Mouse (Mus musculus): Measurements from ENCODE around the gene Sirt4.
"Not testable (repeated sequence)": the region's sequence is repeated elsewhere in the genome, so short reads cannot be mapped to it uniquely, and the experiment has no call there.

The Sirt4 gene

DNA sequence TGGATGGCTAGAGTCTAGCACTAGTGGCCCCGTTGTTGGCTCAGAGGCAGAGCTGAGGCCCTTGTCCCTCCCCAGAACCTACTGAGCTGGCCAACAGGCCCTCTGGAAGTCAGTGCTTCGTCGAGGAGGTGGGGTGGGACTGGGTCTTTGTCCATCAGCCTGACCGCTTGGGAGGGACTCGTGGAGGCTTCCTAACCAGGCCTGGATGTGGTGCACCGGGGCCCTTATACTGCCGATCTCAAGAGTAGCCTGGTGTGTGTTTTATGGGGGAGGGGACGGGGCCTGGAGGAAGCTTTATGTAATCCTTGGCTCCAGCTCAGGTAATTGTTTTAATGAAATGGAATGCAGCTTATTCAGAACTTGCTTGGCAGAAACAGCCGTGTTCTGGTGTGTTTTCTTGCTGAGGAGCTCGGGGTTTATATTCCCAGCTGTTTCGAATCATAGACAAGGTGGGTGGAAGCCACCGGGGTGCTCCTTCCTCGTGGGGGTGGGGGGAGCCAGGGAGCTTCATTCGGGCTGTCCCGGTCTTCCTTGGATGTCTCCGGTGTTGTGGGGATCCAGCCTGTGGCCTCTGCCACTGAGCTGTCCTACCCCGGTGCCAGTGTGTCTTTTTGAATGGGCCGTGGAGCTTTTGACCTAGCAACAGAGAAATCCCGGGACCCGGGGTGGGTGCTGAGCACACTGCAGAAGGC is 30.5 kb upstream of the Sirt4 start:
- DNase-seq (ENCODE audit: low spot score in 2 of 2): no peak

GRCm38 (mm10) chr5:115514346-115514745 is 29.8 kb upstream of the Sirt4 start:
- no peak for DNase-seq (ENCODE audit: low spot score in 2 of 2)

DNA sequence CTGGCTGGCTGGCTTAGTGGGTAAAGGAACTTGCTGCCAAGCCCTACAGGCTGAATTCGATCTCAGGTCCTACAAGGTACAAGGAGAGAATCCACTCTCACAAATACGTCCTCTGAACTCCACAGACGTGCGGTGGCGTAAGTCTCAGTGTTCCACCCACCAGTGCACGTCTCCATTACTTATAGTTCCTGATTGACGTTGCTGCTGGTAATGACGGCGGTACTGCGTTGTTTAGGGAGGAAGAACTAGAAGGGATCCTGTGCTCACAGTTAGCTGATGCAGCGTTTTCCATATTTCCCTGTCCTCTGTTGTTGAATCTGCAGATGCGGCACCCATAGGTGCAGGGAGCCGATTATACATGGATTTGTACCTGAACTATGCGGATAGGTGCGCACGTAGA is 29.2 kb upstream of the Sirt4 start:
- DNase-seq (ENCODE audit: low spot score in 2 of 2): no peak

GRCm38 (mm10) chr5:115513246-115513645 is 28.7 kb upstream of the Sirt4 start:
- DNase-seq (ENCODE audit: low spot score in 2 of 2): no peak

DNA sequence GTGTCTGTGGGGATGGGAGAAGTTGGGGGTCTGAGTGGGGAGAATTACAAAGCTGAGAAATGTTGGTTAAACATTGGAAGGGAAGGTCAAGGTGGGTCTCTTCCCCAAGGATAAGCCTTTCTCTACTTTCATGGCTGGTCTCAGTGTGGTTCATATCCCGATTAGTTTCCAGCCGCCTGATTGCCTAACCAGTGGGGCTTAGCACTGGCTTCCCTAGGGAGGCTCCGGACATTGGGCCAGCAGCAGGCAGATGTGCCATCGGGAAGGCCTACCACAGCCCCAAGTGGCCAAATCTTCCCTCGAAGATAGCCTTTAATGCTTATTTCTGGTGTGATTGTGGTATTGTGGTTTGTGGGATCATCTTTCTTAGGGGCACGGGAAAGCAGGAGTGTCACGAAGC is 27.9 kb upstream of the Sirt4 start:
- DNase-seq (ENCODE audit: low spot score in 2 of 2): no peak

- no peak for DNase-seq (ENCODE audit: low spot score in 2 of 2)
Observed at GRCm38 (mm10) chr5:115509790-115510689, 25.5 kb upstream of the Sirt4 start.

DNA sequence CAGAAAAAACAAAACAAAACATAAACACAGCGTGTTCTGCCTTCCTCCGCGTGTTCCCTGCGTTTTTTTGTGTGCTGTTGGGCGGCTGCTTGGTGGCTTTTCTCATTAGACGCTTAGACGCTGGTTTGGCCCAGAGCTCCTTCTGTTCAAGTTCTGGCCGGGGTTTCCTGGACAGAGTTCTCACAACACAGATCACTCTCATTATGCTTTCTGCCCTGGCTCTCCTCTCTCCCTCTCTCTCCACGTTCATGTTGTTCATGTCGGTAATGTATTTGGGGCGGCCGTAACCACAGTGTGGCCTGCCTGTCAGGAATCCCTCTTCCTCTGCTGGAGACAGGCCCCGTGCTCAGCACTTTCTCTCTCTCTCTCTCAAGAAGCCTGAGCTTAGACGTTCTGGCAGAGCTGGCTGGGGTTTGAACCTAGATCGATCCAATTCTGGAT is 24.8 kb upstream of the Sirt4 start:
- DNase-seq (ENCODE audit: low spot score in 2 of 2): no peak

DNA sequence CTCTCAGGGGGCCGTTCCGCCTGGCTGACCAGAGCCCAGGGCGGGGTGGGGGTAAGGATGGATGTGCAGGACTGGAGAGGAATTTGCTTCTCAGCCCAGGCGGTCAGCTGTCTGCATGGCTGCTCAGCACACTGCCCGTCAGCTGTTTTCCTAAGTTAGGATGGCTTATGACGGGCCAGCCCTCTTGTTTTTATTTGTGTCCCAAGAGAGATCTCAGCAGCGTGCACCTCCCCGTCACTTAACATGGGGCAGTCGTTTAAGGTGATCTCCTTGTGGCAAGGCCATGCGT is 24.3 kb upstream of the Sirt4 start:
- DNase-seq (ENCODE audit: low spot score in 2 of 2): no peak

GRCm38 (mm10) chr5:115507981-115508858 is 23.7 kb upstream of the Sirt4 start:
- DNase-seq (ENCODE audit: low spot score in 2 of 2): no peak

DNA sequence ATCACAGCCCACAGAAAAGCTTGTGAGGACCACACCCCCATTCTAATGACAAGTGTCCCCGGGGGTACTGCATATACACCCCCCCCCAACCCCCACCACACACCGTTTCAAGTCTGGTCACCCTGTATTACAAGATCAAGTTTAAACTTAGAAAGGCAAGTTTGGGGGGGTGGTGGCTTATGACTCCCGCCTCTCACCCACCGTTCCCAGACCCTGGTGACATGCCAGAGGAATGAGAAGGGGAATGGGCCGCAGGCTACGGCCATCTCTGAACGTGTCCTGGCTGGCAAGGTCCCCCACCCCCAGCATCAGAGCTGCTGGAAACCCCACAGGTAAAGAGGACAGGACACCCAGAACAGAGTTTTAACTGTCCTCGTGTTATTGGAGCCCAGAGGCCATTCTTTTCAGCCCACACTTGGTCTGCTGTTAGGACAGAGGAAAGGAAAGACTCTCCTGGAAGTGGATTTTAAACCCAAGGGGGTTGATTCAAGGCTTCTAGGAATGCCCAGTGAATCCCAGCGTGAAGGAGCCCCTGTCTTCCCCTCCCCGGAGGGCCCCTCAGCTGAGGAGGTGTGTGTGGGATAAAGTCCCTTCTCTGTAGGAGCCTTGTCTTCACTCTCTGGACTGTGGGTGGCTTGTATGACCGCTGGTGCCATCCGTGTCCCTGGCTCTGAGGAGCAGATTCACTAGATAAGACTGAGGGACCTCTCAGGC is 22.9 kb upstream of the Sirt4 start:
- no peak for DNase-seq (ENCODE audit: low spot score in 2 of 2)

DNA sequence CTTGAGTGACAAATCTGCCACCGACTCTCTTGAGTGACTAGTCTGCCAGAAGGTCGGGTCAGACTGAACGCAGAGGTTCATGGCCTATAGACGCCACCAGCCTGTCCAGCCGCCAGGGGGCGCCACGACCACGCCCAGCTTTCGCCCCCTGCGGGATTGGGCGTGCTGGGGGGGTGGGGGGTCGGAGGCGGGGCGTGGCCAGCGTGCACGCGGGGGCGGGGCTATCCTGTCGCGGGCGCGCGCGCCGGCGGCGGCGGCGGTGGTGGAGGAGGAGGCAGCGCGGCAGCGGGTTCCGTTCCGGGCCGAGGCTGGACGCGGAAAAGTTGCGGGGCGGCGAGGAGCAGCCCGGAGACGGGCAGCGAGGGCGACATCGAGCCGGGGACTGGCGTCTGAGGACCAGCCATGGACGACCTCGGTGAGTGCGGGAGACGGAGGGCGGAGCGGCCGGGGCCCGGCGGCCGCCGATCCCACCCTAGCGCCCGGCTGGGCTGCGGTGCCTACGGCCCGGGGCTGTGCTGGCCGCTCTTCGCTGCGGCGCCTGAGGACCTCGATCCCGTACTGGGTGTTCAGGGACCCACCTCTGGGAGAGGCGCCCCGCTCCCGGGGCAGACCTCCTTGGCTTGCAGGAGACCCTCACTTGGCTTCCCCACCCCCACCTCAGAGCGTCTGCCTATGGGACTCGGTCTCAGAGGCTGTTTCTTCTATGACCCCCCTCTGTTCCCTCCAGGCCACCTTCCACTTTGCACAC is 22.1 kb upstream of the Sirt4 start, which contains the start of gene Pxn:
Gene Pxn, plus strand, starts transcription at position 223 of the 748 bp plus-strand sequence.
- DNase-seq (ENCODE audit: low spot score in 2 of 2): peak; percentile 76 to 86

DNA sequence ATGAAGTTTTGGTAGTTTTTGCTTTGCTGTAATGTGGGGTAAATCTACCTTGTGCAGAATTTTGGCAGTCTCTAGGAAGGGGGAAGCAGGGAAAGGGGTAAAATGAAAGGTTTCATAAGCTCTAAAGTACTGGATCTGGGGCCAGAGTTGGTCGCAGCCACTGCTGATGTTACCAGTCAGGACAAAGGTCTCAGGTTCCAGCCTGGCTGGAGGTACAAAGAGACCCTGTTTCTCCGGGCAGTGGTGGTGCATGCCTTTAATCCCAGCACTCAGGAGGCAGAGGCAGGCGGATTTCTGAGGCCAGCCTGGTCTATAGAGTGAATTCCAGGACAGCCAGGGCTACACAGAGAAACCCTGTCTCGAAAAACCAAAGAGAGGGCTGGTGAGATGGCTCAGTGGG is 21.1 kb upstream of the Sirt4 start:
- not testable (repeated sequence) for DNase-seq (ENCODE audit: low spot score in 2 of 2)

GRCm38 (mm10) chr5:115503035-115503434 is 18.5 kb upstream of the Sirt4 start:
- DNase-seq (ENCODE audit: low spot score in 2 of 2): no peak

DNA sequence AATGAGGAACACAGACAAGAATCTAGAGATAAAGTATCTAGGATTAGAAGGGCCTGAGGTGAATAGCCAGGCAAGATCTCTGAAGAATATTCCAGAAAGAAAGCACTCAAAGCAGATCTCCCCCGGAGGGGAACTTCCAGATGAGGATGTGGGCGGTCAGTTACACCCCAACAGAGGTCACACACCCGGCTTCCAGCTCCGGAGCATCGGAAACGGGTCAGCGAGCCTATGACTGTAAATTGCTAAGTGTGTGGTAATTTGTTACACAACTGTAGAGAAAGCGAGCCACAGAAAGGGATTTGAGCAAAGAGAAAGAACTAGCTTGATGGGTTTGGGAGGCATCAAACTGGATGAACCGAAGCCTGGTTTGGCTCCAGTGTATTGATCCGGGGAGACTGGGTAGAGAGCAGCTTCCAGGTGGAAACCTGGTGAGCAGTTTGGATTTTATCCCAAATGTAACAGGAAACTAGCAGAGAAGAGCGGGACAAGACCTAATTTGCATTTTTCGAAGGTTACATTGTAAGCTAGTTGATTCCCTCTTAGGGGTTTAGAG is 15.9 kb upstream of the Sirt4 start:
- no peak for DNase-seq (ENCODE audit: low spot score in 2 of 2)

DNA sequence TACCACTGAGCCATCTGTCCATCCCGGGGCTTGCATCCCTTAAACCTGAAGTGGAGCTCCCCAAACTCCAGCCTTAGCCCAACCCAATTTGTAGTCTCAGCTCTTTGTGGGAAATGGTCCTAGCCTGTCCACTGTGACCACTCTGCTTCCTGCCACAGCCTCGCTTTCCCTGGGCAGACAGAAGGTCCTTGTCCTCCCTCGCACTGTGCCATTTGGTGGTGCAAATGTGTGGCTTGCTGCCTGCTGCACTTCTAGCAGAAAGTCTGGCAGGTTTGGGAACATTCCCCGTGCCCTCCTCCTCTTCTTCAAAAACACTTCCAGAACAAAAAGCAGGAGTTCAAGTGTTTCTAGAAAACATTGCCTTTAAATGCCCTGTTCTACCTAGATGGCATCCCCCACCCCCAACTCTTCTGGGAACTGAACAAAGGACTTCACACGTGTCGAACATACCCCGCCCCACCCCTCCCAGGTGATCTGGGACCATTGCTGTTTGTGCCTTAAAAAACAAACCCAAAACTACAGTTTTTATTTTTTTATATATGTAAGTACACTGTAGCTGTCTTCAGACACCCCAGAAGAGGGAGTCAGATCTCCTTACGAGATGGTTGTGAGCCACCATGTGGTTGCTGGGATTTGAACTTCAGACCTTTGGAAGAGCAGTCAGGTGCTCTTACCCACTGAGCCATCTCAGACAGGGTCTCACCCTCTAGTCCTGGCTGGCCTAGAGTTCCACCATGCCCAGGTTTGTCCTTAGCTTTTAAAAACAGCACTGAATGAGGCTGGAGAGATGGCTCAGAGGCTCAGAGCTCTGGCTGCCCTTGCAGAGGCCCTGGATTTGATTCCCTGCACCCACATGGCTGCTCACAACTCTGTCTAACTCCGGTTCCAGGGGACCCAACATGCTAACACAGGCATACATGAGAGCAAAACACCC is 14.0 kb upstream of the Sirt4 start:
- no peak for DNase-seq (ENCODE audit: low spot score in 2 of 2)

DNA sequence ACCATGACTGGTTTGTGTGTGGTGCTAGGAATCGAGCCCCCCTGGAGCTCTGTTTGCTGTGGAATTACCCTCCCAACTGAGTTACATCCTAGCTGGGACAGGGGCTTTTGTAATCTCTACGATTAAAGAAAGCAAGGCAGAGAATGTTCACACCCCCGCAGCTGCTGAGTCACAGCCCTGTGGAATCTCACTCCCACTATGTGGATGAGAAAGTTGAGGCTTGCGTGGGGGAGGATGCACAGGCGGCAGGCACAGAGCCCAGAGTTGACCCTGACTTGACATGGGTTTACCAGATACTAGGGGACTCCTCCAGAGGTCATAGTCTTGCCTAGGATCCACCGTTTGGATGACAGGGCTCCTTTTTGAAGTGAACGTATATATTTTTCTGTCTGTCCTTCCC is 12.5 kb upstream of the Sirt4 start:
- no peak for DNase-seq (ENCODE audit: low spot score in 2 of 2)

DNA sequence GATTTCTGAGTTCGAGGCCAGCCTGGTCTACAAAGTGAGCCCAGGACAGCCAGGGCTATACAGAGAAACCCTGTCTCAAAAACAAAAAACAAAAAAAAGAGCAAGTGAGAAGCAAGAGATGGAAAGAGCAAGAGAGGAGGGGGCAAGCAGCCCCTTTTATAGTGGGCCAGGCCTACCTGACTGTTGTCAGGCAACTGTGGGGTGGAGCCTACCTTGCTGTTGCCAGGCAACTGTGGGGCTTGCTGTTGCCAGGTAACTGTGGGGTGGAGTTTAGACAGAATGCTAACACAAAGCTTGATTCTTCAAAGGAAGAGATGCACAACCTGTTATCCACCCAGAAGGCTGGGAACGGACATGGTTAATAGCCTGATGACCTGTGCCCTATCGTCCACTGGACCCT is 11.1 kb upstream of the Sirt4 start:
- DNase-seq (ENCODE audit: low spot score in 2 of 2): not testable (repeated sequence)

- DNase-seq (ENCODE audit: low spot score in 2 of 2): no peak
Observed at GRCm38 (mm10) chr5:115493441-115493840, 8.9 kb upstream of the Sirt4 start.

DNA sequence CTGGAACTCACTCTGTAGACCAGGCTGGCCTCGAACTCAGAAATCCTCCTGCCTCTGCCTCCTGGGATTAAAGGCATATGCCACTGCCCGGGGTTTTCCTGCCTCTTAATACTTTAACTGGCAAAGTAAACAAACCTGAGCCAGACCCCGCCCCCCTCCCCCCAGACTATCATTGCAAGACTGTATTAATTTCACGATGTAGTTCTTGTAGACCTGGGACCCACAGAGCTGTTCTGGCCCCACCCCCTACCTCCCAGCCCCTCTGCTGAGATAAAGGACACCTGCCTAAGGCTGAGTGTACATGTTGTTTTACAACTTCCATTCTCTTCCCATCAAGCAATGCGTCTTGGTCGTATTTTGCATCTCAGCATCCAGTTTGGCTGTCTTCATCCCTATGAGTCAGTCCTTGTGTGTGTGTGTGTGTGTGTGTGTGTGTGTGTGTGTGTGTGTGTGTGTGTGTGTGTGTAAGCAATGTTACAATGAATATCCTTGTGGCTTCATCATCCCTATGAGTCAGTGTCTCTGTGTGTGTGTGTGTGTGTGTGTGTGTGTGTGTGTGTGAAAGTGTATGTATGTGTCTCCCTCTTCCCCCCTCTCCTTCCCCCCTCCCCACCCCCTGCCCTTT is 8.3 kb upstream of the Sirt4 start:
- DNase-seq (ENCODE audit: low spot score in 2 of 2): no peak

Data from frontal cortex, postnatal 25 days (tissue).